Mouse (Mus musculus) cerebral cortex, adult 2 months (tissue): Measurements from ENCODE around the gene Olfr420.

Experiments
- WGBS: fragments of 180-500 bp; shearing (Covaris S2); methylation state at CpG from one replicate; pipeline ENCODE4 v1.1.7; 2018; 5-methylcytosine and 5-hydroxymethylcytosine counted together

The Olfr420 gene

DNA sequence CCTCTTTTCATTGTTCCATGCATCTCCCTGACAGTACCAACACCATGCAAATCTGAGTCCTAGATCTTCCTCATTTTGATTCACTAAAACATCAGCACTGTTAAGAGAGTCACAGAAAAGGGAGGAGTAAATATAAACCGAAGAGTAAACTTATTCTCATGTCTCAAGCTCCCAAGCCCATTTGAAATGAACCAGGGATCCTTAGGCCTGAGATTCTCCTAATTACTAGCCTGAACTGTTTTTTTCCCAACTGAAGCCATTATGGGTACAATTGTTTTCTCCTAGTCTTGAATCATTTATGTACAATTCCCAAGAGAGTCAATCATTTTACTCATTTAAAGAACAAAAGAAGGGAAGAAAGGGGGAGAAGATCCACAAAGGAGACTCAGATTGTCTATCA is at the start of gene Olfr420:
TSS of gene Olfr420 (plus strand) at position 301 of the 400 bp plus-strand sequence.
- WGBS = 87% methylated on average over 1 of the region's 1 CpGs

DNA sequence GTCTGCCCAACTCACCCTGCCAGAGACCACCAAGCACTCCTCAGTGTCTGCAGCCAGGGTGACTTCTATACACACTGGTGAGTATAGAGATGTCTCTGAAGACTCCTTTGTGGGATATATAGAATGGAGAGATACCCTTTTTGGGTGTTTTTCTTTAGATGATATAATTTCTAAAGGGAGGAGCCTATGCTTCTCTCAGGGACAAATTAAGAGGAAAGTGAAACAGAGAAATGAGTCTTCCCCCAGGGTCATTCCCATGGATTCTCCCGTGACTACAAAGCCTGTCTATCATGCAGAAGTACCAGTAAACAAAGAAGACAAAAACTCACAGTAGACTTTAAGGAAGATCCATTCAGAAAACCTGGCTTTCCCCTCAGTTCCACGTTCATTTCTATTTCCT is 34.4 kb upstream of the Olfr420 start, which contains the start of gene Olfr231:
TSS of gene Olfr231 (minus strand) at position 101 of the 400 bp plus-strand sequence.
- WGBS = 66% methylated on average over 2 of the region's 2 CpGs

DNA sequence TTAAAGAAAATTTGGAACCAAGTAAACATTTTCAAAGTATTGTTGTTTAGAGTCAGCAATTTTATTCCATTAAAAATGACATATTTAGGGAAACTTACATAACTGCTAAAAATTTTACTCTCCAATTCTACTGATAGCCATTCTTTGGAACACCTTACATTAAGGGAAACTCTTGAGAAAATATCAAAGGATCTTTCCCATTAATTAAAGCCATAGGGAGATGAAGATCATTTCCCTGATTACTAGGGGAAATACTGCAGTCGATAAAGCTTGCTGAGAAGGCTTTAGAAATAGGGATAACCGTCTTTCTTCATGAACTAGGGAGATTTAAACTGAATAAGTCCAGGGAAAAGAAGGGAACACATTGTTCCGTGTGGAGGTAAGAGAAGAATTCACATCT is 24.2 kb upstream of the Olfr420 start, which contains the start of gene Olfr424:
TSS of gene Olfr424 (plus strand) at position 301 of the 400 bp plus-strand sequence.
- WGBS = 73% methylated on average over 3 of the region's 3 CpGs

DNA sequence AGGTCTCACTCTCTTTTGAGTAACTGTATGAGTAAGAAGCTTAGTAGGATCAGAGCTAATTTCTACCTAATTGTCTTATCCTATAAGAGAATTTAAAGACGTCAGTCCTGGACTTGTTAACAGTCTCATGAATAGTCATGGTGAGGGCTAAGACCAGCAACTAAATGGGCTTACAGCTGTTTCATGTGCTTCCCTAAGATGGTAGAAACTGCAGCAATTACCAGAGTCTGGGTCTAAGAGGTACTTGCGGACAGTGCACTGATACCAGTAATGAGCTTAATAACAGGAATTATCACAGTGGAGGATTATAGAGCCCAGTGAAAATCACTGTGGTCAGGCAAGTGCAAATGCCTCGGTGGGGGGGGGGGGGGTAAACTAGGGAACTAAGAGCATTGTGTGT is 23.4 kb upstream of the Olfr420 start:
- 53% methylated on average over 3 of the region's 3 CpGs for WGBS

DNA sequence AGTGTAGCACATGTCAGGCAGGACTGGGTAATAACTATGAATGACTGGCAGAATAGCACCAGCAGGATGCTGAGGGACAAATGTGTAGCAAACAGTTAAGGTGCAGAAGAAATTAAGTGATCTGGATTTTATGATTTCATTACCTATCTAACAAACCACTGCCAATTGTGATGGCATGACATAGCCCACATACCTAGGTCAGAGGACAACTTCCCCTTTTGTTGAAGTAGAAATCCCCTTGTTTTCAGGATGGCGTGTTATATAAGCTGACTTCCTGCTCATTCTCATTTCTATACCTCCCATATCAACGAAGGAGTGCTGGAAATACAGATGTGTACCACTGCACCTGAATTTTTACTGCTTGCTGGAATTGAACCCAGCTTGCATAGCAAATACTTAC is 14.0 kb upstream of the Olfr420 start:
- 77% methylated on average over 2 of the region's 2 CpGs for WGBS

DNA sequence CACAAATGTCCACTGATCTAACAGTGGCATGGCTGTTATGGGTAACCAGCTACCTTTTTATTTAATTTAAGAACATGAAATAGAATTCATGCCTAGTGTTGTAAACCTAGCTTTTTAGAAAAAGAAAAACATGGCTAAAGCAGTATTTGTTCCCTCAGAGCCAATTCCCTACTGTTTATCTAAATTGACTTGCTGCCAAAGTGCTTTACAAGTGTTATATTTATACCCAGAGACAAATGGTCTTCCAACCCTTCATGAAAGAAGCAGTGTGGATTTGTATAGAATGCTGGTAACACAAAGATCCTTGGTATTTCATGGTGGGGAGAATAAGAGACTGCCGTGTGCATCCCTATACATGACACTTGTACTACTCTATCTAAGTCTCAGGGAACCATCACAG is 8.7 kb upstream of the Olfr420 start:
- 59% methylated on average over 1 of the region's 1 CpGs for WGBS

DNA sequence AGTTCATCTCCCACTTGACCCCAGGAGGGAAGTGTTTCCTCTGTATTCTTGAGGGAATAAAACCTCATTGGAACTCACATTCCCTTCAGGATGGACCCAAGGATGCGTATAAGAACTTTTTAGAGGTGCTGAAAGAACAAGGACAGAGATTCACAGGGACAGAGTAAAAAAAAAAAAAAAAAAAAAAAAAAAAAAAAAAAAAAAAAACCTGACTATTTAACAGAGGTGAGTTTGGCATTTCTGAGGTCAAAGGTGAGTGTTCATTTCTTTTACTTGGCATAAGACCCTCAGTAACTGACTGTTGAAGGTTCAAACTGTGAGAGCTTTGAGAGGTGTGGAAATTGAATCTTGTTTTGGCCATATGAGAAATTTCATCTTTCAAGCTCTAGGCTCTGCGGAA is 6.1 kb upstream of the Olfr420 start:
- 79% methylated on average over 2 of the region's 2 CpGs for whole genome bisulfite sequencing

DNA sequence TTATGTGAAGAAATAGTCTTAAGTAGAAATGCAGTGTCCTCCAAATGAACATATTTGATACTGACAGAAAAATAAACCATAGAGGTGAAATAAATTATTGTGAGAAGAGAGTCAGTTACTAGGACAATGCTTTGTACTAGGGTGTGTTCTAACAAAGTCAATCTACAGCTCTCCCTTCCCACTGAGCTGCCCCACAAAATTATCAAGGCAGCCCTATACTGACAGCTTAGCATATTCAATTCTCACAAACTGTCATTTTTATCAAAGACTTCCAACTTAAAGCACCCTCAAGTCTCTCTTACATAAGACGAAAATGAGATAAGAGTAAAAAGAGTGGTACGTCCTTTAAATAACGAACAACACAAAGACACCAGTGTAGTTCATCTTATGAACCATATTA is 2.2 kb downstream of the Olfr420 start:
- 92% methylated on average over 3 of the region's 3 CpGs for WGBS

DNA sequence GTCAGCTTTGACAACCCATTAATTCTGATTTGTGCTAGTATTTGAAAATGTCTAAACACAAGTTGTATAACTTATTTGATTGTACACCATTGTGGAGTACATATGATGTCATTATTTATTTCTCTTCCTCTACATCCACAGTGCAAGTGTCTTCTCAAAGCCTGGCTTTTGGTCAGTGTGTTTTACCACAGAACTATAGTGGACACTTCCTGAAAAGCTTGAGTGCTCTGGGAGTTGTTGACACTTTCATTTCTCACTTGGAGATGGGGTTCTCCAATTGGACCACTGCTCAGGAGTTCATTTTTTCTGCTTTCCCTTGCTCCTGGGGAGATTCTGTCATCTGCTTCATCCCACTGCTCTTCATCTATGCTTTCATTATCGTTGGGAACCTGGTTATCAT is 3.1 kb downstream of the Olfr420 start:
- 93% methylated on average over 1 of the region's 1 CpGs for WGBS

DNA sequence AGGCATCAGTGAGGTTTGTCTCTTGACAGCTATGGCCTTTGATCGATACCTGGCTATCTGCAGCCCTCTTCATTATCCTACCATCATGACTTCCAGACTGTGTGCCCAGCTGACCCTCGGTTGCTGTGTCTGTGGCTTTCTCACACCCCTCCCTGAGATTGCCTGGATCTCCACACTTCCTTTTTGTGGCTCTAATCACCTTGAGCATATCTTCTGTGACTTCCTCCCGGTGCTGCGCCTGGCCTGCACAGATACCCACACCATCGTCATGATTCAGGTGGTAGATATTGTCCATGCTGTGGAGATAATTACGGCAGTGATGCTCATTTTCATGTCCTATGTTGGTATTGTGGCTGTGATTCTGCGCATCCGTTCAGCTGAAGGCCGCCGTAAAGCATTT is 3.7 kb downstream of the Olfr420 start:
- WGBS = 91% methylated on average over 10 of the region's 10 CpGs

DNA sequence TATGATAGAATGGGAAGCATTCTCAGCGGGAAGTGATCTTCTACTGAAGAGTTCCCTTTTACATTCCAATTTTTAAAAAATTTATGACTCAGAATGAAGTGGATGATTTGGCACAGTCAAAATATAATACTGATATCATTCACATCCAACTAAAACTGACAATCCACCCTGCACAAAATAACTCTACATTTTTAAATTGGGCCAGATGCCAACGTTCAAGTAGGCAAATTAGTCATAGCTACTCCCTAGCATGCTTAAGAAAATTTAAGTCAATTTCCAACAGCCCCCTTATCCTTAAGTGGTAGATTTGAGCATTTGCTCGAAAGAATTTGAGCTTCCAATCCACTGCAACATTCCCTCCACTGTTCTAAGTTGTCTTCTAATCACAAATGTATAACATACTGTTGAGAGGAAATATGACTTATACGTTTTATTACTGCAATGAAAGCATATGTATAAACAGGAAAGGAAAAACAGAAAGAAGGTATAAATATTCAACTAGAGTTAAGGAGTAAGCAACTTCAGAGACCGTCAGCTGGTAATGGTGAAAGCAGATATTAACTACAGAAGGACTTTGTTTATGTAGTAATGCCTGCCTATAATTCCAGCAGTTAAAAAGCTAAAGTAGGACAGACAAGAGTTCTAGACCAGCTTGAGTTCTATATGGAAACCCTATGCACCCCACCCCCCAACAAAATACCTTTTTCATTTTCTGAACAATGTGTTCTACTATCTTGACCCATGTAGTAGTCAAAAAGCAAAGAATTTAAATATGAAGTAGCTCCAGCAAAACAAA is 15.5 kb downstream of the Olfr420 start:
- WGBS = 66% methylated on average over 5 of the region's 5 CpGs

DNA sequence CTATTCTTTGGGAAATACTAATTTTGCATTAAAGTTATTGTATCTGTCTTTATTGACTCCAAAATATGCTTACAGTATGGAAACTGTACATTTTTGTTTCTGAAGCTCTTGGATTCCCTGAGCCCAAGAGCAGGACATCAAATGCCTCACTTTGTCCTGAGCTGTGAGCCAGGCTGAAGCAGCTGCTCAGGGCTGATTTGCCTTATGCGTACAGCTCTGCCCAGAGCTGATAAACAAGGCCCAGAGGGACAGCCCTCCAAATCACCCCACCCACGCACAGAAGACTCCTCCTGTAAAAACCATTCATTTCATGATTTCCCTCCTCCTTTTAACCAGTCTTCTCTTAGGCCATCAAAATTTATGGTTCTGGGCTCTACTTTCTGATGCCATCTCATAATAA is 16.1 kb downstream of the Olfr420 start:
- WGBS = 62% methylated on average over 2 of the region's 2 CpGs

DNA sequence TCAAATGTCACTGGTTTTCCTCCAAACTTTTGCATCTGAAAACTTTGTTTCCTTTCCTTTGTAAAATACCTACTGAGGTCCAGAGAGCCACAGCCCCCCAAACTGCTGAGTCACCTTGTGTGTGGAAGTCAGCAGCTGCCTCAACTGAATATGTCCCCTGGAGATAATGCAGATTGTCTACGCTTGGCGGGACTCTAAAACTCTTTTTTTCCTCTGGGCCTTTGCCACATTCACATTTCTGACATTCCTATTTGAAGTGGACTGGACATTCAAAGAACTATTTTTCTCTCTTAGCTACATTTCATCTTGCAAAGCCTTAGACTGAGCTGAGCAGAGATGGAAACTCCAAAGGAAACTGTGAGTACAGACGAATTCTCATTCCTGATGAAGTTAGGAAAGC is 17.2 kb downstream of the Olfr420 start, which contains the start of gene Spta1:
TSS of gene Spta1 (plus strand) at position 172 of the 400 bp plus-strand sequence.
- 67% methylated on average over 3 of the region's 3 CpGs for WGBS

DNA sequence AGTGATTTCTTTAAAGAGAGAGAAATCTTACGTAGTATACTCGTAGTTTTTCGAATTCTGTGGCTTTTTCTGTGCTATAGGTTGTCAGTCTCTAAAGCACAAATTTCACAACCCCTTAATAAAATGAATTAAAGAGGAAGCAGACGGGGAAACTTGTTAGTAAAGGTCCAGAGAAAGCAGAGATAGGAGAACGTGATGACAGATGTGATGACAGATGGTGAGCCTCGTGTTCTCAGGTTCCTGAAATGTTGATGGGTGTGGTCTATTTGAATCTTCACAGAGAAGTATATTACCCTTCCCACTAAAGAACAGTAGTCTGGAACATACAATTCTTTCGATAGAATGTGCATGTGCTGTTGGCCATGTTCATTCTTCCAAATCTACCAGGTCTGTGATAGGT is 49.3 kb downstream of the Olfr420 start:
- WGBS = 67% methylated on average over 7 of the region's 7 CpGs
